Mouse (Mus musculus) lung, postnatal 10 days (tissue): ENCODE results near the gene Jam3.

ENCODE experiments used
- DNase-seq: peaks from one replicate; pipeline ENCODE4 v3.0.0; 2021

Jam3 gene

GRCm38 (mm10) chr9:27109533-27110514 is 45.4 kb downstream of the Jam3 start:
- peak; percentile 72 for DNase-seq

- no peak for DNase-seq
Observed at GRCm38 (mm10) chr9:27108451-27108850, 46.8 kb downstream of the Jam3 start.

- peak; percentile 52 for DNase-seq
Observed at GRCm38 (mm10) chr9:27106081-27106480, 49.1 kb downstream of the Jam3 start.

GRCm38 (mm10) chr9:27101466-27101865 is 53.8 kb downstream of the Jam3 start:
- DNase-seq, result no peak

GRCm38 (mm10) chr9:27099474-27099873 is 55.7 kb downstream of the Jam3 start:
- DNase-seq, result no peak

- DNase-seq, result no peak
Observed at GRCm38 (mm10) chr9:27098557-27098956, 56.7 kb downstream of the Jam3 start.

- DNase-seq, result peak; percentile 18
Observed at GRCm38 (mm10) chr9:27098092-27098491, 57.1 kb downstream of the Jam3 start.

GRCm38 (mm10) chr9:27092916-27093315 is 62.3 kb downstream of the Jam3 start:
- DNase-seq, result no peak

GRCm38 (mm10) chr9:27090801-27091775 is 64.1 kb downstream of the Jam3 start:
- DNase-seq, result no peak

GRCm38 (mm10) chr9:27090134-27090533 is 65.1 kb downstream of the Jam3 start:
- DNase-seq, result no peak

- no peak for DNase-seq
Observed at GRCm38 (mm10) chr9:27087402-27087801, 67.8 kb downstream of the Jam3 start.

GRCm38 (mm10) chr9:27086256-27086655 is 69.0 kb downstream of the Jam3 start:
- no peak for DNase-seq

GRCm38 (mm10) chr9:27075812-27076211 is 79.4 kb downstream of the Jam3 start:
- no peak for DNase-seq

- no peak for DNase-seq
Observed at GRCm38 (mm10) chr9:27074677-27075076, 80.5 kb downstream of the Jam3 start.

GRCm38 (mm10) chr9:27070895-27071294 is 84.3 kb downstream of the Jam3 start:
- DNase-seq, result no peak

GRCm38 (mm10) chr9:27058341-27058740 is 96.9 kb downstream of the Jam3 start:
- no peak for DNase-seq

- DNase-seq, result no peak
Observed at GRCm38 (mm10) chr9:27049492-27049891, 105.7 kb downstream of the Jam3 start.
